ENCODE assay signal across 10 mouse cellular contexts in the genomic region with DNA sequence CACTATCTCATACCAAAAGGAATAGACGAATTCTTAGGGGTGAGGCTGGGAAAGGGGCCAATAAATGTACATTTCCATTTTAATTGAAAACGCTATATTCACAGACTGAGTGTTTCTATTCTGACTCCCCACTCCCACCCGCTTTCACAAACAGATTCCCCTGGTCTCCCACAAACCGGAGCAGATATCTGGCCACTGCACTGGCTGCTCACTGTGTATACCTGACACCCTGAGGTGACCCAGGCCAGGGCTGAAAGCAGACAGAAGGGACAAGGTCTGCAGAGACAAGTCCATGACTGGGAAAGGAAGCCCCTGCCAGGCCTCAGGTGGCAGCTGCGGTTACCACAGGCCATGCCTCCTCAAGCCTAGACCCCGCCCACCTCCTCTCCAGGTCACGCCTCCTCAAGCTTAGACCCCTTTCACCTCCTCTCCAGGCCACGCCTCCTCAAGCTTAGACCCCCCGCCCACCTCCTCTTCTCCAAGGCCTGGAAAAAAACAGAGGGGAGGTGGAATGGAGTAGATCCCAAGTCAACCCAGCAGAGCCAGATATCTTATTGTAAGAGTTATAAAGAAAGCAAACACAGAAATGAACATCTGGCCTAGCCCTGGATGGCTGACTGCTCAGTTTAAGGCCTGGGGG. TPM values are rescaled to one million over a fixed set of nuclear protein-coding genes. Genes with fewer than 3 reads are reported as not detected.
DNase-seq lines count a peak whose midpoint lies in the region; ATAC-seq and TF ChIP-seq lines count a peak whose summit lies in the region.
"Had no signal": no experiment of that assay in that cellular context is flagged by ENCODE, and none has a peak within 500 bp of the region (broad histone marks: within the 10 kb centered on the region; RNA-seq: fewer than 3 reads in every experiment).

No protein-coding gene starts in this region.

- H3K9ac ChIP-seq in lung, postnatal 0 days (replicated peaks; ENCODE audit: low read depth): no peak overlapping the region
- H3K9ac ChIP-seq in forebrain, embryonic 16.5 days (replicated peaks; ENCODE audit: low read depth, low read length): no peak overlapping the region
- H3K9ac ChIP-seq in midbrain, embryonic 13.5 days (replicated peaks): no peak overlapping the region

- TF ChIP-seq POLR2A in lung, adult 2 months (IDR thresholded peaks at IDR 0.05; ENCODE audit: borderline replicate concordance, extremely low read depth, low read depth, low read length): no peak

- no peaks in the 10 kb centered on the region for H3K36me3 ChIP-seq in lung, postnatal 0 days (ENCODE audit: insufficient read depth, low read length)
- H3K36me3 ChIP-seq in forebrain, embryonic 16.5 days (ENCODE audit: control insufficient read depth, insufficient read depth): no peaks in the 10 kb centered on the region
- peaks cover 23% of the 10 kb centered on the region for H3K36me3 ChIP-seq in midbrain, embryonic 13.5 days

- no peak overlapping the region for H3K4me3 ChIP-seq in lung, postnatal 0 days (ENCODE audit: low read depth, low read length)
- H3K4me3 ChIP-seq in lung, adult 2 months (replicated peaks; ENCODE audit: extremely low read depth, low read depth, low read length): no peak overlapping the region
- H3K4me3 ChIP-seq in forebrain, embryonic 16.5 days (replicated peaks; ENCODE audit: low read length): no peak overlapping the region
- no peak overlapping the region for H3K4me3 ChIP-seq in midbrain, embryonic 13.5 days (replicated peaks)

- 30% methylated on average over 9 of the region's 9 CpGs for WGBS in lung, postnatal 0 days
- WGBS in lung, adult 2 months: 34% methylated on average over 9 of the region's 9 CpGs
- 14% methylated on average over 9 of the region's 9 CpGs for WGBS in forebrain, embryonic 16.5 days
- WGBS in midbrain, embryonic 13.5 days: 25% methylated on average over 9 of the region's 9 CpGs

- H3K27ac ChIP-seq in lung, postnatal 0 days (ENCODE audit: low read length): no peak overlapping the region
- H3K27ac ChIP-seq in forebrain, embryonic 16.5 days (ENCODE audit: low read length): peak overlapping the region; percentile 80
- peak overlapping the region; percentile 74 for H3K27ac ChIP-seq in midbrain, embryonic 13.5 days

- peak; percentile 35 for ATAC-seq in lung, postnatal 0 days
- peak; percentile 53 for ATAC-seq in forebrain, embryonic 16.5 days
- peak; percentile 72 for ATAC-seq in midbrain, embryonic 13.5 days
- no peak for ATAC-seq in megakaryocyte-erythroid progenitor cell, adult 5-6 weeks (replicated peaks; ENCODE audit: low FRiP score, low TSS enrichment, poor library complexity, severe bottlenecking)

- TF ChIP-seq EP300 in lung, postnatal 0 days (IDR thresholded peaks at IDR 0.05): no peak

- TF ChIP-seq CTCF in lung, postnatal 0 days (IDR thresholded peaks at IDR 0.05): no peak
- no peak for TF ChIP-seq CTCF in lung, adult 2 months (IDR thresholded peaks at IDR 0.05; ENCODE audit: insufficient read depth, low read length)

- H3K27me3 ChIP-seq in lung, postnatal 0 days (replicated peaks; ENCODE audit: insufficient read depth, low read length): no peaks in the 10 kb centered on the region
- H3K27me3 ChIP-seq in forebrain, embryonic 16.5 days (replicated peaks; ENCODE audit: control insufficient read depth, insufficient read depth, low read length): no peaks in the 10 kb centered on the region
- H3K27me3 ChIP-seq in midbrain, embryonic 13.5 days: no peaks in the 10 kb centered on the region

- H3K4me1 ChIP-seq in lung, postnatal 0 days (ENCODE audit: insufficient read depth, low read depth, low read length): no peaks in the 10 kb centered on the region
- H3K4me1 ChIP-seq in lung, adult 2 months (ENCODE audit: control insufficient read depth, insufficient read depth, low read length): no peaks in the 10 kb centered on the region
- peaks cover 16% of the 10 kb centered on the region for H3K4me1 ChIP-seq in forebrain, embryonic 16.5 days (replicated peaks; ENCODE audit: control insufficient read depth, insufficient read depth, low read length)
- H3K4me1 ChIP-seq in midbrain, embryonic 13.5 days (replicated peaks): peaks cover 20% of the 10 kb centered on the region

- no peak for DNase-seq in lung, postnatal 0 days (ENCODE audit: low spot score)
- no peak for DNase-seq in lung, adult 2 months
- DNase-seq in thymus, postnatal 36 days: peak; percentile 37 to 64
- DNase-seq in layer of hippocampus, postnatal 14 days (ENCODE audit: low spot score in 2 of 2): no peak
- DNase-seq in layer of hippocampus, postnatal 10 days (ENCODE audit: low spot score in 2 of 2): no peak
- DNase-seq: cerebellum, adult 11-12 months; lung, postnatal 36 days had no signal

- H3K9me3 ChIP-seq in lung, postnatal 0 days (ENCODE audit: low read length): no peaks in the 10 kb centered on the region
- H3K9me3 ChIP-seq in forebrain, embryonic 16.5 days (ENCODE audit: control insufficient read depth, low read length): no peaks in the 10 kb centered on the region
- H3K9me3 ChIP-seq in midbrain, embryonic 13.5 days: no peaks in the 10 kb centered on the region

- no peak overlapping the region for H3K4me2 ChIP-seq in lung, postnatal 0 days (replicated peaks; ENCODE audit: low read depth, low read length)
- H3K4me2 ChIP-seq in forebrain, embryonic 16.5 days (ENCODE audit: low read length): no peak overlapping the region
- no peak overlapping the region for H3K4me2 ChIP-seq in midbrain, embryonic 13.5 days (replicated peaks)

RNA-seq across cellular contexts. Expression of gene Slit1, which starts 18.5 kb away (rescaled TPM):
- 0.10 and 0.16 TPM in 2 replicates for polyA plus RNA-seq in lung, postnatal 0 days (2015; fragmentation: Nextera tagmentation; extraction: Ambion mirVana)
- polyA plus RNA-seq in lung, adult 2 months (2012; rRNA removed): 0.03 and 0.13 TPM in 2 replicates
- polyA plus RNA-seq in forebrain, embryonic 16.5 days (2015; fragmentation: Nextera tagmentation; extraction: Ambion mirVana): 18.2 and 21.3 TPM in 2 replicates
- 13.2 and 23.8 TPM in 2 replicates for polyA plus RNA-seq in midbrain, embryonic 13.5 days (2015; fragmentation: Nextera tagmentation; extraction: Ambion mirVana)
- total RNA-seq in layer of hippocampus, postnatal 14 days (2021): 100 to 1,000 TPM; 143 to 146 TPM
- total RNA-seq in layer of hippocampus, postnatal 10 days (2021): 10 to 100 TPM; 95.2 to 96.3 TPM
- 0.50 TPM in 1 of 2 replicates, not detected in the other for total RNA-seq in megakaryocyte-erythroid progenitor cell, adult 5-6 weeks (2014; fragmentation: Nextera tagmentation)
- not detected in 2 replicates for total RNA-seq in megakaryocyte-erythroid progenitor cell, adult 5-6 weeks (2017)

Comparison
In these comparisons a context has a peak if more than half of its experiments do, and no peak if none do; other contexts are left out.
1. DNase-seq: peak in thymus, postnatal 36 days (2 of 2); none in lung, postnatal 0 days (single experiment), lung, adult 2 months (single experiment), layer of hippocampus, postnatal 14 days (0 of 2) and layer of hippocampus, postnatal 10 days (0 of 2).
2. RNA of gene Slit1, which starts 18.5 kb away (polyA plus RNA-seq): 13.2 to 23.8 TPM in midbrain, embryonic 13.5 days and 18.2 to 21.3 TPM in forebrain, embryonic 16.5 days; 0.10 to 0.16 TPM in lung, postnatal 0 days and 0.03 to 0.13 TPM in lung, adult 2 months; every median in the first group is over 10 times any median in the second.